Mouse (Mus musculus) ES-Bruce4 (cell line): ENCODE measurements around the gene Ampd3. TPM values are rescaled to one million over a fixed set of nuclear protein-coding genes. Genes with fewer than 3 reads are reported as not detected.
A peak's percentile ranks its signal among the peaks of the same experiment; 100 is the strongest.

ENCODE experiments used
- H3K27ac ChIP-seq: 2 replicates; pipeline ENCODE4 v1.5.1; 2012; ENCODE audit warnings: low read length, inconsistent platforms; ENCODE audit not compliant: insufficient read depth
- H3K27me3 ChIP-seq: 2 replicates; pipeline ENCODE4 v1.6.1; 2012; ENCODE audit warnings: mild to moderate bottlenecking, low read length, inconsistent platforms; ENCODE audit not compliant: control insufficient read depth, poor library complexity, insufficient read depth, severe bottlenecking
- H3K36me3 ChIP-seq: 2 replicates; pipeline ENCODE4 v1.6.1; 2012; ENCODE audit warnings: inconsistent platforms, mild to moderate bottlenecking, low read length, moderate library complexity; ENCODE audit not compliant: control insufficient read depth, poor library complexity, insufficient read depth, severe bottlenecking
- H3K4me1 ChIP-seq: one replicate; pipeline ENCODE4 v1.8.1; 2011; ENCODE audit warnings: low read length; ENCODE audit not compliant: control insufficient read depth, insufficient read depth
- H3K4me3 ChIP-seq: 2 replicates; pipeline ENCODE4 v1.5.1; 2011; ENCODE audit warnings: low read depth, mild to moderate bottlenecking, low read length
- H3K9ac ChIP-seq: 2 replicates; pipeline ENCODE4 v1.6.1; 2012; ENCODE audit warnings: low read depth, mild to moderate bottlenecking, inconsistent platforms; ENCODE audit not compliant: poor library complexity, severe bottlenecking
- H3K9me3 ChIP-seq: replicated peaks from 2 replicates; pipeline ENCODE4 v1.6.1; 2012; ENCODE audit warnings: mild to moderate bottlenecking, low read length, inconsistent platforms; ENCODE audit not compliant: control insufficient read depth, poor library complexity, insufficient read depth, severe bottlenecking
- CTCF ChIP-seq: IDR thresholded peaks from one replicate; pipeline ENCODE4 v1.8.1; 2011; ENCODE audit warnings: low read depth, low read length
- EP300 ChIP-seq: IDR thresholded peaks from 2 replicates; pipeline ENCODE4 v1.6.1; 2011; ENCODE audit warnings: low read depth, low read length; ENCODE audit not compliant: insufficient read depth
- POLR2A ChIP-seq: IDR thresholded peaks from one replicate; pipeline ENCODE4 v1.8.1; 2011; ENCODE audit warnings: low read length; ENCODE audit not compliant: insufficient read depth
- polyA plus RNA-seq: library from polyadenylated mRNA; stranded (reverse); fragments of >200 nt; gene quantifications from 2 replicates; pipeline ENCODE4 v1.2.4, GENCODE M21; 2011; ENCODE audit warnings: low read depth; ENCODE audit not compliant: missing spikeins, insufficient read depth, insufficient read length

Gene Ampd3
- polyA plus RNA-seq, 1 experiment, result 2.4 TPM

GRCm38 (mm10) chr7:110729295-110729694, 38.7 kb upstream of the Ampd3 start:
- TF ChIP-seq POLR2A (no peak), CTCF (no peak), EP300 (no peak)

GRCm38 (mm10) chr7:110731091-110731967, 36.7 kb upstream of the Ampd3 start:
- H3K4me1 ChIP-seq, result peaks cover 9% of the 10 kb centered on the region
- no peak overlapping the region for H3K9ac ChIP-seq
- no peak overlapping the region for H3K27ac ChIP-seq
- TF ChIP-seq CTCF, result no peak
- no peak for TF ChIP-seq EP300
- no peak for TF ChIP-seq POLR2A
- no peak overlapping the region for H3K4me3 ChIP-seq
- H3K27me3 ChIP-seq, result no peaks in the 10 kb centered on the region
- H3K36me3 ChIP-seq, result no peaks in the 10 kb centered on the region
- H3K9me3 ChIP-seq, result no peaks in the 10 kb centered on the region

More at GRCm38 (mm10) chr7:110729295-110729694, 38.7 kb upstream of the Ampd3 start:
- Histone ChIP-seq H3K36me3 (no peaks in the 10 kb centered on the region), H3K9me3 (no peaks in the 10 kb centered on the region), H3K27ac (peak overlapping the region; percentile 32; the same call in 1 of the 2 replicates), H3K4me3 (no peak overlapping the region), H3K4me1 (peaks cover 9% of the 10 kb centered on the region), H3K9ac (0 out of 2 replicates have a peak overlapping the region, but pooled peaks have one; percentile 6), H3K27me3 (no peaks in the 10 kb centered on the region)

- Histone ChIP-seq H3K27ac (no peak overlapping the region), H3K4me1 (peaks cover 9% of the 10 kb centered on the region), H3K9ac (no peak overlapping the region), H3K9me3 (no peaks in the 10 kb centered on the region), H3K27me3 (no peaks in the 10 kb centered on the region), H3K36me3 (no peaks in the 10 kb centered on the region), H3K4me3 (no peak overlapping the region)
- no peak for TF ChIP-seq CTCF
- no peak for TF ChIP-seq EP300
Measured at GRCm38 (mm10) chr7:110732001-110732632, 35.9 kb upstream of the Ampd3 start.

GRCm38 (mm10) chr7:110736914-110737313, 31.1 kb upstream of the Ampd3 start:
- no peak overlapping the region for H3K27ac ChIP-seq
- TF ChIP-seq POLR2A, result no peak
- TF ChIP-seq CTCF, result peak; percentile 28
- H3K4me1 ChIP-seq, result no peaks in the 10 kb centered on the region
- H3K9ac ChIP-seq, result no peak overlapping the region
- H3K4me3 ChIP-seq, result no peak overlapping the region
- no peaks in the 10 kb centered on the region for H3K36me3 ChIP-seq
- H3K9me3 ChIP-seq, result no peaks in the 10 kb centered on the region
- H3K27me3 ChIP-seq, result no peaks in the 10 kb centered on the region

GRCm38 (mm10) chr7:110739764-110740163, 28.2 kb upstream of the Ampd3 start:
- H3K36me3 ChIP-seq, result no peaks in the 10 kb centered on the region
- no peak overlapping the region for H3K27ac ChIP-seq
- no peaks in the 10 kb centered on the region for H3K27me3 ChIP-seq
- no peaks in the 10 kb centered on the region for H3K9me3 ChIP-seq
- TF ChIP-seq POLR2A, result no peak
- TF ChIP-seq EP300, result no peak
- no peak for TF ChIP-seq CTCF
- H3K4me3 ChIP-seq, result no peak overlapping the region
- H3K9ac ChIP-seq, result no peak overlapping the region
- no peaks in the 10 kb centered on the region for H3K4me1 ChIP-seq

GRCm38 (mm10) chr7:110740188-110740587, 27.8 kb upstream of the Ampd3 start:
- Histone ChIP-seq H3K36me3 (no peaks in the 10 kb centered on the region), H3K4me1 (no peaks in the 10 kb centered on the region), H3K4me3 (no peak overlapping the region), H3K27ac (no peak overlapping the region), H3K9ac (no peak overlapping the region), H3K9me3 (no peaks in the 10 kb centered on the region), H3K27me3 (no peaks in the 10 kb centered on the region)
- TF ChIP-seq POLR2A (no peak), EP300 (no peak), CTCF (no peak)
